Comparison of ENCODE assay signal across 21 mouse cellular contexts in the genomic region with DNA sequence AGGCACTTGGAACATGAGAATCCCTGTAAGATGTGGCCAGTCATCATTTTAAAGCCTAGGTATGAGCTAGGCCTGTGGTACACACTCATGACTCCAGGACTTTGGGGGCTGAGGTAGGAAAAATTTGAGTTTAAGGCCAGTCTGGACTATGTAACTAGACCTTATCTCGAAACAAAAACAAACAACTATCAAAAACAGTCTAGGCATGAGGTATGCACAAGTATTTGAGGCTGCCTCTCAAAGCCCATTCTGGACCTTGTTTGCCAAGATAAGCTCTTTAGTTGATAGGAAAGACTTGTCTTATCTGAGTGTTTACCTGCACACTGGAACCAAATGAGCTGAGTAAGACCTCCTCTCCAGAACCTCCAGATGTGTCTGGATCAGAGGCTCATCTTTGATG.
DNase-seq lines count a peak whose midpoint lies in the region; ATAC-seq lines count a peak whose summit lies in the region.
"Had no signal": no experiment of that assay in that cellular context is flagged by ENCODE, and none has a peak within 500 bp of the region (broad histone marks: within the 10 kb centered on the region; RNA-seq: fewer than 3 reads in every experiment).

No protein-coding gene starts in this region.

- no peak overlapping the region for H3K4me2 ChIP-seq in limb, embryonic 12.5 days
- no peak overlapping the region for H3K4me2 ChIP-seq in embryonic facial prominence, embryonic 13.5 days
- H3K4me2 ChIP-seq: forebrain, embryonic 13.5 days; forebrain, embryonic 15.5 days had no signal

- no peak overlapping the region for H3K4me3 ChIP-seq in limb, embryonic 12.5 days (replicated peaks)
- no peak overlapping the region for H3K4me3 ChIP-seq in limb, embryonic 10.5 days
- H3K4me3 ChIP-seq in embryonic facial prominence, embryonic 13.5 days: no peak overlapping the region
- H3K4me3 ChIP-seq: forebrain, embryonic 13.5 days; forebrain, embryonic 15.5 days had no signal

- DNase-seq in limb, embryonic 10.5 days (ENCODE audit: low spot score): no peak
- DNase-seq in lung, postnatal 36 days: peak; percentile 26
- DNase-seq in lung, postnatal 4 days: no peak
- peak; percentile 37 for DNase-seq in yolk sac, embryonic 10.5 days (ENCODE audit: low spot score)
- DNase-seq in layer of hippocampus, adult 18-20 months (ENCODE audit: low spot score in 2 of 2): no peak
- DNase-seq in left cerebral cortex, postnatal 4 days: no peak
- DNase-seq: adrenal gland, adult 8-10 months; adrenal gland, postnatal 14 days; adrenal gland, postnatal 36 days; cerebellum, adult 11-12 months; cerebellum, adult 2 months; cerebellum, adult 9-10 months; cerebellum, postnatal 10 days; cerebellum, postnatal 25 days; forebrain, postnatal 0 days had no signal

- H3K27ac ChIP-seq in limb, embryonic 12.5 days: 0 out of 2 replicates have a peak overlapping the region, but pooled peaks have one; percentile 7
- no peak overlapping the region for H3K27ac ChIP-seq in limb, embryonic 10.5 days
- H3K27ac ChIP-seq in embryonic facial prominence, embryonic 13.5 days: 0 out of 2 replicates have a peak overlapping the region, but pooled peaks have one; percentile 22
- H3K27ac ChIP-seq: forebrain, embryonic 13.5 days; forebrain, embryonic 15.5 days had no signal

- 0 out of 2 replicates have a peak, but pooled peaks cover 3% of the 10 kb centered on the region for H3K27me3 ChIP-seq in limb, embryonic 12.5 days
- H3K27me3 ChIP-seq in limb, embryonic 10.5 days (ENCODE audit: low read depth, poor library complexity, severe bottlenecking): peaks cover 53% of the 10 kb centered on the region
- H3K27me3 ChIP-seq in embryonic facial prominence, embryonic 13.5 days: peaks cover 3% of the 10 kb centered on the region; the same call in 1 of the 2 replicates
- H3K27me3 ChIP-seq: forebrain, embryonic 13.5 days; forebrain, embryonic 15.5 days had no signal

- intact Hi-C loops in left cerebral cortex, postnatal 4 days (cut with DNase I): no loop called here

- peaks cover 13% of the 10 kb centered on the region for H3K4me1 ChIP-seq in limb, embryonic 12.5 days (replicated peaks)
- H3K4me1 ChIP-seq in limb, embryonic 10.5 days: peaks cover 20% of the 10 kb centered on the region
- peaks cover 17% of the 10 kb centered on the region for H3K4me1 ChIP-seq in embryonic facial prominence, embryonic 13.5 days
- H3K4me1 ChIP-seq: forebrain, embryonic 13.5 days; forebrain, embryonic 15.5 days had no signal

- H3K9ac ChIP-seq in limb, embryonic 12.5 days (replicated peaks): no peak overlapping the region
- H3K9ac ChIP-seq in embryonic facial prominence, embryonic 13.5 days: no peak overlapping the region
- H3K9ac ChIP-seq: forebrain, embryonic 13.5 days; forebrain, embryonic 15.5 days; forebrain, postnatal 0 days had no signal

- 88% methylated on average over 1 of the region's 1 CpGs for WGBS in limb, embryonic 12.5 days
- WGBS in limb, embryonic 10.5 days: 83% methylated on average over 1 of the region's 1 CpGs
- 76% methylated on average over 1 of the region's 1 CpGs for WGBS in embryonic facial prominence, embryonic 13.5 days

- ATAC-seq in limb, embryonic 12.5 days (ENCODE audit: insufficient number of reproducible peaks, insufficient read depth, low FRiP score, low TSS enrichment, low read depth): no peak
- ATAC-seq in embryonic facial prominence, embryonic 13.5 days (ENCODE audit: insufficient number of reproducible peaks, insufficient read depth, low FRiP score, low TSS enrichment, low read depth): no peak
- ATAC-seq: activated CD4-positive, CD25-positive, alpha-beta regulatory T cell, adult 4 months; forebrain, embryonic 13.5 days; forebrain, embryonic 15.5 days; forebrain, postnatal 0 days; Patski had no signal

- H3K9me3 ChIP-seq in limb, embryonic 12.5 days: no peaks in the 10 kb centered on the region
- H3K9me3 ChIP-seq in limb, embryonic 10.5 days (replicated peaks): no peaks in the 10 kb centered on the region
- no peaks in the 10 kb centered on the region for H3K9me3 ChIP-seq in embryonic facial prominence, embryonic 13.5 days
- H3K9me3 ChIP-seq: forebrain, embryonic 13.5 days; forebrain, embryonic 15.5 days had no signal

- H3K36me3 ChIP-seq in limb, embryonic 12.5 days: no peaks in the 10 kb centered on the region
- H3K36me3 ChIP-seq in limb, embryonic 10.5 days: no peaks in the 10 kb centered on the region
- H3K36me3 ChIP-seq in embryonic facial prominence, embryonic 13.5 days: no peaks in the 10 kb centered on the region
- H3K36me3 ChIP-seq: forebrain, embryonic 15.5 days had no signal

Comparison
In these comparisons a context has a peak if more than half of its experiments do, and no peak if none do; other contexts are left out.
1. DNase-seq: peak in lung, postnatal 36 days (single experiment) and yolk sac, embryonic 10.5 days (single experiment); none in limb, embryonic 10.5 days (single experiment), lung, postnatal 4 days (0 of 2), layer of hippocampus, adult 18-20 months (0 of 2) and left cerebral cortex, postnatal 4 days (single experiment).